In the genomic region with DNA sequence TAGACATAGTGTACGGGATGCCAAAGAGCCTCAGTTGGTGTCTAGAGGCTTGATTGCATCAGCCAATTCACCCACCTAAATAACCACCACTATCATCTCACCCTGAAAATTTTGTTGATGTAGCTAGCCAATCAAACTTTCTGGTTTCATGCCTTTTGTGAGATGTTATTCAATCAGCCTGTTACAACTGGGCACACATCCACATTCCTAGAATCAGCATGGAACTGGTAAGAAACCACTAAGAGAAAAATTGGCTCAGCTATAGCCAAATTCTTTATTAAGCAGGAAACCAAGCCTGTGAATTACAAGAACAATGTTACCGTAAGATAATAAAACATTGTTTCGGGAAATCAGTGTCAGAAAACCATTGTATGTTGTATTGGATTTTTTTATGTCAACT, we compare ENCODE assay signal across 30 mouse cellular contexts.
DNase-seq lines count a peak whose midpoint lies in the region; ATAC-seq and TF ChIP-seq lines count a peak whose summit lies in the region.
"Had no signal": no experiment of that assay in that cellular context is flagged by ENCODE, and none has a peak within 500 bp of the region (broad histone marks: within the 10 kb centered on the region; RNA-seq: fewer than 3 reads in every experiment).

No protein-coding gene starts in this region.

- H3K27me3 ChIP-seq in kidney, adult 2 months (replicated peaks; ENCODE audit: control insufficient read depth, insufficient read depth, low read length), result no peaks in the 10 kb centered on the region
- H3K27me3 ChIP-seq: embryonic facial prominence, embryonic 13.5 days; hindbrain, embryonic 12.5 days; limb, embryonic 15.5 days; liver, embryonic 13.5 days; megakaryocyte, embryonic 14.5 days; midbrain, embryonic 13.5 days; neural tube, embryonic 13.5 days had no signal

- TF ChIP-seq POLR2A in kidney, adult 2 months (IDR thresholded peaks at IDR 0.05; ENCODE audit: low read depth, low read length), result no peak

- H3K27ac ChIP-seq in kidney, adult 2 months (ENCODE audit: insufficient read depth, low read depth, low read length), result no peak overlapping the region
- H3K27ac ChIP-seq: embryonic facial prominence, embryonic 13.5 days; gastrocnemius, adult 2 months; hindbrain, embryonic 12.5 days; layer of hippocampus, adult 2 months; limb, embryonic 15.5 days; liver, embryonic 13.5 days; midbrain, embryonic 13.5 days; neural tube, embryonic 13.5 days had no signal

- no peaks in the 10 kb centered on the region for H3K4me1 ChIP-seq in kidney, adult 2 months (ENCODE audit: control insufficient read depth, insufficient read depth, low read length)
- H3K4me1 ChIP-seq: embryonic facial prominence, embryonic 13.5 days; hindbrain, embryonic 12.5 days; limb, embryonic 15.5 days; liver, embryonic 13.5 days; megakaryocyte, embryonic 14.5 days; midbrain, embryonic 13.5 days; neural tube, embryonic 13.5 days had no signal

- ATAC-seq in cerebellum, adult (ENCODE audit: insufficient number of reproducible peaks, low FRiP score, low TSS enrichment), result peak; percentile 26; the same call in 1 of the 2 replicates
- ATAC-seq: forebrain, embryonic 16.5 days; intestine, embryonic 16.5 days; lung, postnatal 0 days; midbrain, embryonic 13.5 days had no signal

- WGBS in kidney, adult 2 months, result 77% methylated on average over 3 of the region's 3 CpGs

- no peak overlapping the region for H3K4me3 ChIP-seq in kidney, adult 2 months (ENCODE audit: insufficient read depth, low read depth, low read length)
- H3K4me3 ChIP-seq: embryonic facial prominence, embryonic 13.5 days; gastrocnemius, adult 2 months; hindbrain, embryonic 12.5 days; layer of hippocampus, adult 2 months; limb, embryonic 15.5 days; liver, embryonic 13.5 days; megakaryocyte, embryonic 14.5 days; midbrain, embryonic 13.5 days; neural tube, embryonic 13.5 days had no signal

- TF ChIP-seq CTCF in kidney, adult 2 months (conservative IDR thresholded peaks at IDR 0.05; ENCODE audit: insufficient read depth, insufficient read length, low read depth, low read length), result no peak

- no peak for DNase-seq in cerebellum, adult 8-10 months
- DNase-seq in kidney, adult 2 months, result peak; percentile 19
- no peak for DNase-seq in kidney, postnatal 4 days
- peak; percentile 72 for DNase-seq in adipocyte (ENCODE audit: low spot score)
- no peak for DNase-seq in adrenal gland, adult (ENCODE audit: inconsistent age in 2 of 2, low spot score in 1 of 2)
- no peak for DNase-seq in retina, postnatal 1 day
- DNase-seq: adrenal gland, adult 8-10 months; embryo, embryonic 11 days; gastrocnemius, adult 2 months; gastrocnemius, postnatal 36 days; heart, adult 18-20 months; heart, postnatal 36 days; kidney, postnatal 25 days; liver, embryonic 13.5 days; lung, adult 18-20 months; lung, postnatal 4 days; thymus, adult 2 months; thymus, postnatal 4 days had no signal

- no peaks in the 10 kb centered on the region for H3K36me3 ChIP-seq in kidney, adult 2 months (ENCODE audit: control insufficient read depth, insufficient read depth, low read length)
- H3K36me3 ChIP-seq: embryonic facial prominence, embryonic 13.5 days; G1E; hindbrain, embryonic 12.5 days; limb, embryonic 15.5 days; liver, embryonic 13.5 days; midbrain, embryonic 13.5 days; neural tube, embryonic 13.5 days had no signal

Comparison
In these comparisons a context has a peak if more than half of its experiments do, and no peak if none do; other contexts are left out.
1. DNase-seq: peak in kidney, adult 2 months (single experiment) and adipocyte (single experiment); none in cerebellum, adult 8-10 months (single experiment), kidney, postnatal 4 days (0 of 2), adrenal gland, adult (0 of 2) and retina, postnatal 1 day (single experiment).